Mouse (Mus musculus) neural tube, embryonic 15.5 days (tissue): ENCODE measurements around the gene Chit1. TPM values are rescaled to one million over a fixed set of nuclear protein-coding genes. Genes with fewer than 3 reads are reported as not detected.
A peak's percentile ranks its signal among the peaks of the same experiment; 100 is the strongest.

Source experiments
- ATAC-seq: fragments of 200-750 bp; cut with Nextera tagmentation; 2 replicates; pipeline ENCODE4 v1.8.0; 2017; ENCODE audit warnings: mild to moderate bottlenecking, moderate TSS enrichment, moderate library complexity; ENCODE audit not compliant: low FRiP score
- H3K27ac ChIP-seq: fragments of 300-500 bp; sonication (generic); replicated peaks from 2 replicates; pipeline ENCODE4 v1.5.1; 2015; ENCODE audit warnings: mild to moderate bottlenecking, inconsistent platforms
- H3K27me3 ChIP-seq: fragments of 300-500 bp; sonication (generic); replicated peaks from 2 replicates; pipeline ENCODE4 v1.6.1; 2015; ENCODE audit warnings: inconsistent platforms
- H3K36me3 ChIP-seq: fragments of 300-500 bp; sonication (generic); 2 replicates; pipeline ENCODE4 v1.6.1; 2015; ENCODE audit warnings: inconsistent platforms
- H3K4me1 ChIP-seq: fragments of 300-500 bp; sonication (generic); 2 replicates; pipeline ENCODE4 v1.6.1; 2015; ENCODE audit warnings: inconsistent platforms
- H3K4me2 ChIP-seq: fragments of 300-500 bp; sonication (generic); 2 replicates; pipeline ENCODE4 v1.6.1; 2015; ENCODE audit warnings: inconsistent platforms, mild to moderate bottlenecking, moderate library complexity
- H3K4me3 ChIP-seq: fragments of 300-500 bp; sonication (generic); replicated peaks from 2 replicates; pipeline ENCODE4 v1.5.1; 2015; ENCODE audit warnings: mild to moderate bottlenecking, inconsistent platforms
- H3K9ac ChIP-seq: fragments of 300-500 bp; sonication (generic); replicated peaks from 2 replicates; pipeline ENCODE4 v1.6.1; 2015; ENCODE audit warnings: mild to moderate bottlenecking, inconsistent platforms
- H3K9me3 ChIP-seq: fragments of 300-500 bp; sonication (generic); replicated peaks from 2 replicates; pipeline ENCODE4 v1.6.1; 2016; ENCODE audit warnings: inconsistent platforms
- WGBS: fragments of 180-500 bp; shearing (Covaris S2); methylation state at CpG from one replicate; pipeline ENCODE4 v1.1.7; 2015; ENCODE audit warnings: mixed read lengths; 5-methylcytosine and 5-hydroxymethylcytosine counted together
- polyA plus RNA-seq: library from polyadenylated mRNA; unstranded; fragments of >200 nt; fragmentation: Nextera tagmentation; extraction: Ambion mirVana; gene quantifications from 2 replicates; pipeline ENCODE4 v1.2.1, GENCODE M21; 2015

Gene Chit1
- polyA plus RNA-seq, 1 experiment from 2014 or later: 0.87 TPM

GRCm38 (mm10) chr1:134103861-134104260 lies 7.2 kb upstream of the Chit1 start:
- Histone ChIP-seq H3K4me1 (peaks cover 16% of the 10 kb centered on the region), H3K36me3 (no peaks in the 10 kb centered on the region), H3K9ac (no peak overlapping the region), H3K27me3 (no peaks in the 10 kb centered on the region), H3K27ac (peak overlapping the region; percentile 37; the same call in 1 of the 2 replicates), H3K9me3 (no peaks in the 10 kb centered on the region), H3K4me3 (no peak overlapping the region), H3K4me2 (no peak overlapping the region)
- 60% methylated on average over 5 of the region's 5 CpGs for WGBS
- no peak for ATAC-seq

GRCm38 (mm10) chr1:134105043-134105763 lies 5.8 kb upstream of the Chit1 start:
- Histone ChIP-seq H3K36me3 (no peaks in the 10 kb centered on the region), H3K4me3 (no peak overlapping the region), H3K4me2 (no peak overlapping the region), H3K4me1 (peaks cover 6% of the 10 kb centered on the region; the same call in 1 of the 2 replicates), H3K27me3 (no peaks in the 10 kb centered on the region), H3K9me3 (no peaks in the 10 kb centered on the region), H3K9ac (no peak overlapping the region), H3K27ac (no peak overlapping the region)
- WGBS: 76% methylated on average over 9 of the region's 11 CpGs
- ATAC-seq: no peak

- H3K4me3 ChIP-seq: no peak overlapping the region
- H3K4me1 ChIP-seq: peaks cover 6% of the 10 kb centered on the region; the same call in 1 of the 2 replicates
- no peak for ATAC-seq
- H3K27ac ChIP-seq: no peak overlapping the region
- H3K9ac ChIP-seq: no peak overlapping the region
- H3K36me3 ChIP-seq: no peaks in the 10 kb centered on the region
- H3K27me3 ChIP-seq: no peaks in the 10 kb centered on the region
- no peaks in the 10 kb centered on the region for H3K9me3 ChIP-seq
- H3K4me2 ChIP-seq: no peak overlapping the region
- WGBS: 60% methylated on average over 3 of the region's 3 CpGs
These were observed 5.1 kb upstream of the Chit1 start for GRCm38 (mm10) chr1:134105764-134106430.

- no peak overlapping the region for H3K27ac ChIP-seq
- H3K9me3 ChIP-seq: no peaks in the 10 kb centered on the region
- no peaks in the 10 kb centered on the region for H3K36me3 ChIP-seq
- H3K4me2 ChIP-seq: no peak overlapping the region
- WGBS: 6% methylated on average over 5 of the region's 5 CpGs
- no peak overlapping the region for H3K9ac ChIP-seq
- no peaks in the 10 kb centered on the region for H3K27me3 ChIP-seq
- no peak for ATAC-seq
- no peak overlapping the region for H3K4me3 ChIP-seq
- H3K4me1 ChIP-seq: peaks cover 6% of the 10 kb centered on the region; the same call in 1 of the 2 replicates
These were observed 4.3 kb upstream of the Chit1 start for GRCm38 (mm10) chr1:134106719-134107118.

GRCm38 (mm10) chr1:134107777-134108176 lies 3.3 kb upstream of the Chit1 start:
- Histone ChIP-seq H3K36me3 (no peaks in the 10 kb centered on the region), H3K4me3 (no peak overlapping the region), H3K9me3 (no peaks in the 10 kb centered on the region), H3K27me3 (no peaks in the 10 kb centered on the region), H3K4me2 (no peak overlapping the region), H3K4me1 (peaks cover 6% of the 10 kb centered on the region; the same call in 1 of the 2 replicates), H3K27ac (no peak overlapping the region), H3K9ac (no peak overlapping the region)
- WGBS: 91% methylated on average over 7 of the region's 7 CpGs
- ATAC-seq: no peak

GRCm38 (mm10) chr1:134110015-134110414 lies 1.0 kb upstream of the Chit1 start:
- 85% methylated on average over 3 of the region's 3 CpGs for WGBS
- ATAC-seq: no peak
- Histone ChIP-seq H3K9ac (no peak overlapping the region), H3K4me1 (no peaks in the 10 kb centered on the region), H3K4me3 (no peak overlapping the region), H3K27ac (no peak overlapping the region), H3K36me3 (no peaks in the 10 kb centered on the region), H3K27me3 (no peaks in the 10 kb centered on the region), H3K4me2 (no peak overlapping the region), H3K9me3 (no peaks in the 10 kb centered on the region)

- no peak overlapping the region for H3K4me3 ChIP-seq
- H3K27ac ChIP-seq: no peak overlapping the region
- WGBS: 88% methylated on average over 5 of the region's 5 CpGs
- H3K4me1 ChIP-seq: peaks cover 4% of the 10 kb centered on the region
- no peak for ATAC-seq
- no peaks in the 10 kb centered on the region for H3K9me3 ChIP-seq
- no peaks in the 10 kb centered on the region for H3K27me3 ChIP-seq
- H3K36me3 ChIP-seq: no peaks in the 10 kb centered on the region
- H3K9ac ChIP-seq: no peak overlapping the region
- no peak overlapping the region for H3K4me2 ChIP-seq
These were observed 593 bp upstream of the Chit1 start for GRCm38 (mm10) chr1:134110449-134110848.

- Histone ChIP-seq H3K36me3 (no peaks in the 10 kb centered on the region), H3K27me3 (no peaks in the 10 kb centered on the region), H3K4me3 (no peak overlapping the region), H3K27ac (no peak overlapping the region), H3K4me2 (no peak overlapping the region), H3K9ac (no peak overlapping the region), H3K9me3 (no peaks in the 10 kb centered on the region), H3K4me1 (peaks cover 8% of the 10 kb centered on the region)
- WGBS: 72% methylated on average over 5 of the region's 5 CpGs
- ATAC-seq: no peak
These were observed 2.5 kb downstream of the Chit1 start for GRCm38 (mm10) chr1:134113560-134113959.

GRCm38 (mm10) chr1:134114018-134114417 lies 3.0 kb downstream of the Chit1 start:
- no peaks in the 10 kb centered on the region for H3K36me3 ChIP-seq
- H3K9me3 ChIP-seq: no peaks in the 10 kb centered on the region
- no peaks in the 10 kb centered on the region for H3K27me3 ChIP-seq
- H3K4me2 ChIP-seq: no peak overlapping the region
- peaks cover 8% of the 10 kb centered on the region for H3K4me1 ChIP-seq
- no peak overlapping the region for H3K4me3 ChIP-seq
- 85% methylated on average over 7 of the region's 7 CpGs for WGBS
- no peak overlapping the region for H3K27ac ChIP-seq
- H3K9ac ChIP-seq: no peak overlapping the region
- ATAC-seq: no peak

GRCm38 (mm10) chr1:134114730-134115129 lies 3.7 kb downstream of the Chit1 start:
- Histone ChIP-seq H3K27ac (no peak overlapping the region), H3K4me3 (no peak overlapping the region), H3K4me2 (no peak overlapping the region), H3K9me3 (no peaks in the 10 kb centered on the region), H3K36me3 (no peaks in the 10 kb centered on the region), H3K27me3 (no peaks in the 10 kb centered on the region), H3K9ac (no peak overlapping the region), H3K4me1 (peaks cover 8% of the 10 kb centered on the region)
- no peak for ATAC-seq
- 81% methylated on average over 13 of the region's 13 CpGs for WGBS

GRCm38 (mm10) chr1:134115424-134115823 lies 4.4 kb downstream of the Chit1 start:
- Histone ChIP-seq H3K9ac (no peak overlapping the region), H3K4me3 (no peak overlapping the region), H3K27ac (no peak overlapping the region), H3K27me3 (no peaks in the 10 kb centered on the region), H3K4me1 (peaks cover 10% of the 10 kb centered on the region), H3K9me3 (no peaks in the 10 kb centered on the region), H3K36me3 (no peaks in the 10 kb centered on the region), H3K4me2 (no peak overlapping the region)
- no peak for ATAC-seq
- 57% methylated on average over 8 of the region's 8 CpGs for WGBS

GRCm38 (mm10) chr1:134117110-134117509 lies 6.1 kb downstream of the Chit1 start:
- 77% methylated on average over 5 of the region's 5 CpGs for WGBS
- Histone ChIP-seq H3K36me3 (no peaks in the 10 kb centered on the region), H3K4me1 (peaks cover 12% of the 10 kb centered on the region), H3K9me3 (no peaks in the 10 kb centered on the region), H3K27me3 (no peaks in the 10 kb centered on the region), H3K4me2 (no peak overlapping the region), H3K27ac (no peak overlapping the region), H3K9ac (no peak overlapping the region), H3K4me3 (no peak overlapping the region)
- ATAC-seq: no peak
